10 mouse cellular contexts compared by ENCODE assay signal in the genomic region with DNA sequence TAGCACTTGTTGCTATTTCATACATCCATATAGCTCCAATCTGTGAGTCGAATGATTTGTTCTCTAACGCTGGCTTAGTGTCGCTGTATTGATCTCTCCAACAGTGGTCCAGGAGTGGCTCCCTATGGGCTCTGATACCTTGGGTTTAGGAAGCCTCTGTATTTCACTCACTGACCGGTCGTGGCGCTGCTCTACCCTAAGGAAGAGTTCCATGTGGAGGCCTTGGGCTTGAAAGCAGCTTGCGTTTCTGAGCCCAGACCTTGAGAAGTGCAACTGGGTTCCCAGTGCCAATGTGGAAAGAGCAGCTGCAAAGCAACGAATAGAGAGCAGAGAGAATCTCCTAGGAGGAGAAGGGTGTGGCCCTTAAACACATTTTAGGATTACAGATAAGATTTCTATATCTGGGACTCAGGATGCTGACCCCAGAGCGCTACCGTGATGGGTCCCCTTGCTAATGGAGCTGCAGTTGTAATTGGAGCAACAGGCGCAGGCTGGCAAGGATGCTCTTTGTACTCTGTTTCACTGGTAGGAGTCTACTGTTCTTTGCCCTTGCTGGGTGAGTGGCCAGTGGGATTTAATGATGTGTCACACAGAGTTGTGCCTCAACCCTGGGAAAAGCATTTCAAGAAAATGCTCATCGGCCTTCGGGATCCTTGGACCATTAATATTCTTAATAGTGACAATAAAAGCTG.
DNase-seq lines count a peak whose midpoint lies in the region; ATAC-seq and TF ChIP-seq lines count a peak whose summit lies in the region.
"Had no signal": no experiment of that assay in that cellular context is flagged by ENCODE, and none has a peak within 500 bp of the region (broad histone marks: within the 10 kb centered on the region; RNA-seq: fewer than 3 reads in every experiment).

No protein-coding gene starts in this region.

- no peak for ATAC-seq in lung, embryonic 16.5 days (ENCODE audit: low read depth)
- ATAC-seq in intestine, embryonic 14.5 days (replicated peaks; ENCODE audit: low FRiP score, low TSS enrichment, low read depth), result no peak
- no peak for ATAC-seq in liver, postnatal 0 days

- TF ChIP-seq CTCF in liver, postnatal 0 days (IDR thresholded peaks at IDR 0.05; ENCODE audit: low read depth), result no peak

- no peak for TF ChIP-seq EP300 in liver, postnatal 0 days (IDR thresholded peaks at IDR 0.05; ENCODE audit: low read depth)

- DNase-seq in heart, adult 11 months, result peak; percentile 67
- no peak for DNase-seq in heart, adult 8-10 months (ENCODE audit: low spot score)
- DNase-seq in lung, postnatal 36 days, result no peak
- no peak for DNase-seq in intestine, embryonic 14.5 days (ENCODE audit: low spot score)
- DNase-seq in liver, postnatal 0 days, result no peak
- no peak for DNase-seq in B cell, adult 2 months
- no peak for DNase-seq in spleen, postnatal 10 days (ENCODE audit: low spot score in 2 of 2)
- DNase-seq: cerebellum, postnatal 25 days; midbrain, embryonic 14.5 days had no signal

- H3K36me3 ChIP-seq in lung, embryonic 16.5 days (ENCODE audit: control insufficient read depth, insufficient read depth, low read length), result no peaks in the 10 kb centered on the region
- no peaks in the 10 kb centered on the region for H3K36me3 ChIP-seq in intestine, embryonic 14.5 days (ENCODE audit: control insufficient read depth, insufficient read depth, low read length)
- H3K36me3 ChIP-seq in liver, postnatal 0 days (replicated peaks; ENCODE audit: insufficient read depth, low read length), result no peaks in the 10 kb centered on the region

- no peaks in the 10 kb centered on the region for H3K9me3 ChIP-seq in lung, embryonic 16.5 days (ENCODE audit: control insufficient read depth, low read length)
- H3K9me3 ChIP-seq in intestine, embryonic 14.5 days (ENCODE audit: control insufficient read depth, low read length), result no peaks in the 10 kb centered on the region
- no peaks in the 10 kb centered on the region for H3K9me3 ChIP-seq in liver, postnatal 0 days (ENCODE audit: low read length)

- peak overlapping the region; percentile 19; the same call in 1 of the 2 replicates for H3K4me2 ChIP-seq in lung, embryonic 16.5 days (ENCODE audit: low read depth, low read length)
- peak overlapping the region; percentile 11; the same call in 1 of the 2 replicates for H3K4me2 ChIP-seq in intestine, embryonic 14.5 days (ENCODE audit: low read length)
- H3K4me2 ChIP-seq in liver, postnatal 0 days (ENCODE audit: low read depth, low read length), result no peak overlapping the region

- no peak overlapping the region for H3K9ac ChIP-seq in lung, embryonic 16.5 days (ENCODE audit: low read length)
- no peak overlapping the region for H3K9ac ChIP-seq in intestine, embryonic 14.5 days (ENCODE audit: low read length)
- no peak overlapping the region for H3K9ac ChIP-seq in liver, postnatal 0 days (replicated peaks)

- peak overlapping the region; percentile 97 for H3K27ac ChIP-seq in lung, embryonic 16.5 days (ENCODE audit: low read length)
- H3K27ac ChIP-seq in intestine, embryonic 14.5 days (ENCODE audit: low read depth), result peak overlapping the region; percentile 66
- H3K27ac ChIP-seq in liver, postnatal 0 days (ENCODE audit: low read depth), result peak overlapping the region; percentile 22; the same call in 1 of the 2 replicates

- no peaks in the 10 kb centered on the region for H3K27me3 ChIP-seq in lung, embryonic 16.5 days (ENCODE audit: control insufficient read depth, insufficient read depth, low read depth, low read length)
- H3K27me3 ChIP-seq in intestine, embryonic 14.5 days (replicated peaks; ENCODE audit: control insufficient read depth, insufficient read depth, low read length), result no peaks in the 10 kb centered on the region
- H3K27me3 ChIP-seq in liver, postnatal 0 days (ENCODE audit: insufficient read depth, low read length), result no peaks in the 10 kb centered on the region

- 56% methylated on average over 13 of the region's 13 CpGs for WGBS in lung, embryonic 16.5 days
- 61% methylated on average over 13 of the region's 13 CpGs for WGBS in intestine, embryonic 14.5 days
- 76% methylated on average over 13 of the region's 13 CpGs for WGBS in liver, postnatal 0 days (ENCODE audit: insufficient replicate concordance)

- H3K4me1 ChIP-seq in lung, embryonic 16.5 days (replicated peaks; ENCODE audit: control insufficient read depth, insufficient read depth, low read length), result peaks cover 23% of the 10 kb centered on the region
- peaks cover 18% of the 10 kb centered on the region for H3K4me1 ChIP-seq in intestine, embryonic 14.5 days (replicated peaks; ENCODE audit: control insufficient read depth, insufficient read depth, low read length)
- H3K4me1 ChIP-seq in liver, postnatal 0 days (ENCODE audit: insufficient read depth), result peaks cover 17% of the 10 kb centered on the region

- no peak overlapping the region for H3K4me3 ChIP-seq in lung, embryonic 16.5 days (ENCODE audit: low read length)
- no peak overlapping the region for H3K4me3 ChIP-seq in intestine, embryonic 14.5 days (ENCODE audit: low read depth, low read length)
- H3K4me3 ChIP-seq in liver, postnatal 0 days (ENCODE audit: low read depth, low read length), result no peak overlapping the region

Comparison
In these comparisons a context has a peak if more than half of its experiments do, and no peak if none do; other contexts are left out.
1. H3K27ac ChIP-seq: peak in every context shown above with its lines; median percentile 97 in lung, embryonic 16.5 days; 66 in intestine, embryonic 14.5 days; 22 in liver, postnatal 0 days.